Mouse (Mus musculus) left cerebral cortex, postnatal 4 days (tissue): ENCODE data around the gene Cnnm3. TPM values are rescaled to one million over a fixed set of nuclear protein-coding genes. Genes with fewer than 3 reads are reported as not detected.
A peak's percentile ranks its signal among the peaks of the same experiment; 100 is the strongest.
"Not testable (repeated sequence)": the region's sequence is repeated elsewhere in the genome, so short reads cannot be mapped to it uniquely, and the experiment has no call there.

Experiments used
- DNase-seq: peaks from one replicate; pipeline ENCODE4 v3.0.0-alpha.2; 2022
- intact Hi-C: fragments of 180-260 bp; cut with DNase I; formaldehyde crosslinking; loops from one replicate; pipeline ENCODE4 v1.15.1; 2025
- total RNA-seq, 2 experiments: library from RNA; stranded (reverse); gene quantifications; 2 replicates each; pipeline ENCODE4 v1.2.3; 2021

Gene Cnnm3
- total RNA-seq, 2 experiments from 2014 or later, result 39.3 to 40.0 TPM

- intact Hi-C loops, result no loop called here
- no peak for DNase-seq
Measured at GRCm38 (mm10) chr1:36533546-36533945, 21.9 kb downstream of the Cnnm3 start.

- intact Hi-C loops, result no loop called here
- no peak for DNase-seq
Measured at GRCm38 (mm10) chr1:36534595-36535058, 23.0 kb downstream of the Cnnm3 start.

- intact Hi-C loops, result no loop called here
- peak; percentile 82 for DNase-seq
Measured at GRCm38 (mm10) chr1:36535477-36536396, 24.1 kb downstream of the Cnnm3 start.

GRCm38 (mm10) chr1:36536397-36536728 lies 24.7 kb downstream of the Cnnm3 start:
- no peak for DNase-seq
- intact Hi-C loops, result no loop called here

GRCm38 (mm10) chr1:36536783-36537182 lies 25.1 kb downstream of the Cnnm3 start, which contains the start of gene Ankrd23:
Gene Ankrd23, minus strand, starts transcription at chr1:36536883.
- DNase-seq, intact Hi-C loops: not testable (repeated sequence)

GRCm38 (mm10) chr1:36538727-36539126 lies 27.1 kb downstream of the Cnnm3 start:
- intact Hi-C loops, result no loop called here
- no peak for DNase-seq

GRCm38 (mm10) chr1:36539186-36539585 lies 27.5 kb downstream of the Cnnm3 start, which contains the start of gene Gm42417:
Gene Gm42417, minus strand, starts transcription at chr1:36539429.
- peak; percentile 69 for DNase-seq
- intact Hi-C loops, result no loop called here

GRCm38 (mm10) chr1:36540132-36540531 lies 28.5 kb downstream of the Cnnm3 start:
- no peak for DNase-seq
- intact Hi-C loops, result no loop called here

GRCm38 (mm10) chr1:36540807-36541206 lies 29.1 kb downstream of the Cnnm3 start:
- no peak for DNase-seq

GRCm38 (mm10) chr1:36541844-36542243 lies 30.2 kb downstream of the Cnnm3 start:
- intact Hi-C loops, result no loop called here
- DNase-seq, result peak; percentile 64

More at GRCm38 (mm10) chr1:36540807-36541206, 29.1 kb downstream of the Cnnm3 start:
- intact Hi-C loops, result no loop called here

GRCm38 (mm10) chr1:36542925-36543324 lies 31.3 kb downstream of the Cnnm3 start:
- intact Hi-C loops, result no loop called here

GRCm38 (mm10) chr1:36545382-36545781 lies 33.7 kb downstream of the Cnnm3 start:
- DNase-seq, result no peak
- intact Hi-C loops, result loop anchor here (5.0 kb wide), 1 partner anchor 147 kb away; the partner anchor contains the start of gene Cox5b

More at GRCm38 (mm10) chr1:36542925-36543324, 31.3 kb downstream of the Cnnm3 start:
- DNase-seq, result no peak

GRCm38 (mm10) chr1:36545845-36546600 lies 34.4 kb downstream of the Cnnm3 start:
- no peak for DNase-seq
- intact Hi-C loops, result loop anchor here (5.0 kb wide), 1 partner anchor 146 kb away; the partner anchor contains the start of gene Cox5b

GRCm38 (mm10) chr1:36546888-36547471 lies 35.3 kb downstream of the Cnnm3 start, which contains the start of gene Ankrd39:
Gene Ankrd39, minus strand, starts transcription at chr1:36547445.
- intact Hi-C loops, result loop anchor here (5.0 kb wide), 1 partner anchor 145 kb away; the partner anchor contains the start of gene Cox5b
- peak; percentile 99 for DNase-seq

GRCm38 (mm10) chr1:36547981-36548598 lies 36.4 kb downstream of the Cnnm3 start:
- DNase-seq, result peak; percentile 66
- intact Hi-C loops, result loop anchor here (5.0 kb wide), 1 partner anchor 144 kb away; the partner anchor contains the start of gene Cox5b

- intact Hi-C loops, result loop anchor here (5.0 kb wide), 1 partner anchor 144 kb away; the partner anchor contains the start of gene Cox5b
- DNase-seq, result no peak
Measured at GRCm38 (mm10) chr1:36548771-36549170, 37.1 kb downstream of the Cnnm3 start.

- no peak for DNase-seq
- intact Hi-C loops, result loop anchor here (5.0 kb wide), 1 partner anchor 143 kb away; the partner anchor contains the start of gene Cox5b
Measured at GRCm38 (mm10) chr1:36549491-36549890, 37.8 kb downstream of the Cnnm3 start.

GRCm38 (mm10) chr1:36550075-36550863 lies 38.6 kb downstream of the Cnnm3 start:
- intact Hi-C loops, result loop anchor here (10.0 kb wide), 1 partner anchor 85 kb away; no protein-coding TSS in a partner anchor
- no peak for DNase-seq

- intact Hi-C loops, result loop anchor here (10.0 kb wide), 1 partner anchor 83 kb away; no protein-coding TSS in a partner anchor
- DNase-seq, result no peak
Measured at GRCm38 (mm10) chr1:36551904-36552303, 40.2 kb downstream of the Cnnm3 start.
